Mouse (Mus musculus) ES-Bruce4 (cell line): Measurements from ENCODE around the gene Adam23. TPM values are rescaled to one million over a fixed set of nuclear protein-coding genes. Genes with fewer than 3 reads are reported as not detected.

ENCODE experiments used
- H3K27ac ChIP-seq: 2 replicates; pipeline ENCODE4 v1.5.1; 2012; ENCODE audit warnings: low read length, inconsistent platforms; ENCODE audit not compliant: insufficient read depth
- H3K27me3 ChIP-seq: 2 replicates; pipeline ENCODE4 v1.6.1; 2012; ENCODE audit warnings: mild to moderate bottlenecking, low read length, inconsistent platforms; ENCODE audit not compliant: control insufficient read depth, poor library complexity, insufficient read depth, severe bottlenecking
- H3K36me3 ChIP-seq: 2 replicates; pipeline ENCODE4 v1.6.1; 2012; ENCODE audit warnings: inconsistent platforms, mild to moderate bottlenecking, low read length, moderate library complexity; ENCODE audit not compliant: control insufficient read depth, poor library complexity, insufficient read depth, severe bottlenecking
- H3K4me1 ChIP-seq: one replicate; pipeline ENCODE4 v1.8.1; 2011; ENCODE audit warnings: low read length; ENCODE audit not compliant: control insufficient read depth, insufficient read depth
- H3K4me3 ChIP-seq: 2 replicates; pipeline ENCODE4 v1.5.1; 2011; ENCODE audit warnings: low read depth, mild to moderate bottlenecking, low read length
- H3K9ac ChIP-seq: 2 replicates; pipeline ENCODE4 v1.6.1; 2012; ENCODE audit warnings: low read depth, mild to moderate bottlenecking, inconsistent platforms; ENCODE audit not compliant: poor library complexity, severe bottlenecking
- H3K9me3 ChIP-seq: replicated peaks from 2 replicates; pipeline ENCODE4 v1.6.1; 2012; ENCODE audit warnings: mild to moderate bottlenecking, low read length, inconsistent platforms; ENCODE audit not compliant: control insufficient read depth, poor library complexity, insufficient read depth, severe bottlenecking
- CTCF ChIP-seq: IDR thresholded peaks from one replicate; pipeline ENCODE4 v1.8.1; 2011; ENCODE audit warnings: low read depth, low read length
- EP300 ChIP-seq: IDR thresholded peaks from 2 replicates; pipeline ENCODE4 v1.6.1; 2011; ENCODE audit warnings: low read depth, low read length; ENCODE audit not compliant: insufficient read depth
- POLR2A ChIP-seq: IDR thresholded peaks from one replicate; pipeline ENCODE4 v1.8.1; 2011; ENCODE audit warnings: low read length; ENCODE audit not compliant: insufficient read depth
- polyA plus RNA-seq: library from polyadenylated mRNA; stranded (reverse); fragments of >200 nt; gene quantifications from 2 replicates; pipeline ENCODE4 v1.2.4, GENCODE M21; 2011; ENCODE audit warnings: low read depth; ENCODE audit not compliant: missing spikeins, insufficient read depth, insufficient read length

Adam23 gene
- polyA plus RNA-seq, 1 experiment: 26.1 TPM

GRCm38 (mm10) chr1:63544122-63544521 is 98.4 kb downstream of the Adam23 start:
- TF ChIP-seq POLR2A (no peak), EP300 (no peak)
- 0 out of 2 replicates have a peak, but pooled peaks cover 8% of the 10 kb centered on the region for H3K36me3 ChIP-seq

GRCm38 (mm10) chr1:63553039-63553438 is 107.3 kb downstream of the Adam23 start:
- Histone ChIP-seq H3K27ac (no peak overlapping the region), H3K27me3 (no peaks in the 10 kb centered on the region), H3K4me1 (no peaks in the 10 kb centered on the region), H3K9ac (no peak overlapping the region), H3K36me3 (peaks cover 5% of the 10 kb centered on the region), H3K4me3 (no peak overlapping the region), H3K9me3 (no peaks in the 10 kb centered on the region)
- TF ChIP-seq CTCF (no peak), EP300 (no peak), POLR2A (no peak)

More at GRCm38 (mm10) chr1:63544122-63544521, 98.4 kb downstream of the Adam23 start:
- Histone ChIP-seq H3K9ac (no peak overlapping the region), H3K4me3 (no peak overlapping the region), H3K9me3 (no peaks in the 10 kb centered on the region), H3K4me1 (no peaks in the 10 kb centered on the region), H3K27me3 (no peaks in the 10 kb centered on the region), H3K27ac (no peak overlapping the region)

DNA sequence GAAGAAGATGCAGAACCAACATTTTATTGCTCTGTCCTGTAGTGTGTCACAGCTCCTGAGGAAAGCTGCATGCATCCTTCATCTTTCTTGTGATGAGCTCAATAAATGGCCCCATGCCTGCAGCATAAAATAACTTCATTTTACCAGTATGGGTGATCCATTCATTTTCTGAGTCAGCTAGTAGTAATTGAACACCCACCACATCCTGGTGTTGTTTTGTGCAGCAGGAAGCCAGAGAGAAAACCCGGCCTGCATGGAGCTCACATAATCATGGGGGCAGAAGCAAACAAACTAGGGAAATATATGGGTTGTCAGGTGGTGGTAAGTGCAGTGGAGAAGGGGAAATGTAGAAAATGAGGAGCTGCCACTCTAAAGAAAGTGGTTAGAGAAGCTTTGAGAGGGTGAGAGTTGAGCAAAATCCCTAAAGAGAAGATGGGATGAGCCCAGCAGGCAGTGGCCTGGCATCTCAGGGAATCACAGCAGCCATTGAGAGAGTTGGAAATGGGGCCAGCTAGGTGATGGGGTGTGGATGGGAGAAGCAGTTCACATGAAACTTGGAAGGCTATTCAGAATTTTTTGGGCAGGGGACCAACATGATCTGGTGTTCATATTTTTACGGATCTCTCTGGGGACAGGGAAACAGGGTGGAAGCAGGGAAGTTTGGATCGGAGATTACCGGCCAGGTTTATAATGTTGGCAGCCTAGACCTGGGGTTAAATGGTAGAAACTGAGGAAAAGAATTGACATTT is 116.3 kb downstream of the Adam23 start:
- Histone ChIP-seq H3K27ac (no peak overlapping the region), H3K4me3 (no peak overlapping the region), H3K9me3 (no peaks in the 10 kb centered on the region), H3K36me3 (no peaks in the 10 kb centered on the region), H3K27me3 (no peaks in the 10 kb centered on the region), H3K4me1 (no peaks in the 10 kb centered on the region), H3K9ac (no peak overlapping the region)
- TF ChIP-seq POLR2A: no peak
- TF ChIP-seq EP300: no peak
- TF ChIP-seq CTCF: no peak

DNA sequence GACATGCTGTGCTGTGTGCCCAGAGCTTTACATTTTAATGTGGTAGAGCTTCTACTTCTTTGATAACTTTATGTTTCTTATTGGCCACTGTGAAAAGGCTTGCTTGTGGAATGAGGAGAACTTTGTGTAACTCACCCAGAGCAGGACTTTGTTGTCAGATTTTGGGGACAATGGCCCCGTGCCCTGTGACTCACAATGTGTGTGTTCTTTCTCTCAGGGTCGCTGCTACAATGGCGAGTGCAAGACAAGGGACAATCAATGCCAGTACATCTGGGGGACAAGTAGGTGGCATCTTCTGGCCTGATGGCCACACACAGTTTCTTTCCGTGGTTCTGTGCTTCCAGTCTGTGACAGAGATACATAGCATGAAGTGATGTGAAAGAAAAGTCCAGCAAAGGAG is 118.2 kb downstream of the Adam23 start:
- Histone ChIP-seq H3K9ac (no peak overlapping the region), H3K4me1 (no peaks in the 10 kb centered on the region), H3K9me3 (no peaks in the 10 kb centered on the region), H3K36me3 (peaks cover 5% of the 10 kb centered on the region; the same call in 1 of the 2 replicates), H3K27me3 (no peaks in the 10 kb centered on the region), H3K4me3 (no peak overlapping the region), H3K27ac (no peak overlapping the region)
- TF ChIP-seq CTCF (no peak), EP300 (no peak), POLR2A (no peak)

DNA sequence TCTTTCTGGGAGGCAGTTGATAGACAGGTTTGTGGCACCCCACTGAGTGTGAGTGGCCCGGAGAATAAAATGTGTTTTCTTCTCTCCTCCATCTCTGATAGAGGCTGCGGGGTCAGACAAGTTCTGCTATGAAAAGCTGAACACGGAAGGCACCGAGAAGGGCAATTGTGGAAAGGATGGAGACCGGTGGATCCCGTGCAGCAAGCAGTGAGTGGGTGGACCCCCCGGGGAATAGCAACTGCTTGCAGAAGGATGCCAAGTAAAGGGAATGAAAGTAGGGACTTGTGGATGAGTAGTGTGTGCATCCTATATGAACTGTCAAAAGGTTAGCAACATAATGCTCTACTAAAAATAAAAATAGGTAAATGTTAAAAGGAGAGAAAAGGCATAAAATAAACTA is 120.8 kb downstream of the Adam23 start:
- peaks cover 9% of the 10 kb centered on the region; the same call in 1 of the 2 replicates for H3K36me3 ChIP-seq
- no peak overlapping the region for H3K9ac ChIP-seq
- TF ChIP-seq CTCF (no peak), POLR2A (no peak), EP300 (no peak)
- no peak overlapping the region for H3K4me3 ChIP-seq
- H3K4me1 ChIP-seq: no peaks in the 10 kb centered on the region
- H3K27ac ChIP-seq: no peak overlapping the region
- H3K9me3 ChIP-seq: no peaks in the 10 kb centered on the region
- H3K27me3 ChIP-seq: no peaks in the 10 kb centered on the region

- H3K36me3 ChIP-seq: peaks cover 9% of the 10 kb centered on the region; the same call in 1 of the 2 replicates
- no peak overlapping the region for H3K4me3 ChIP-seq
- no peak overlapping the region for H3K9ac ChIP-seq
- no peak for TF ChIP-seq CTCF
- no peak for TF ChIP-seq POLR2A
- TF ChIP-seq EP300: no peak
- no peaks in the 10 kb centered on the region for H3K4me1 ChIP-seq
- H3K9me3 ChIP-seq: no peaks in the 10 kb centered on the region
- H3K27me3 ChIP-seq: no peaks in the 10 kb centered on the region
- H3K27ac ChIP-seq: no peak overlapping the region
Measured at GRCm38 (mm10) chr1:63567031-63567430, 121.3 kb downstream of the Adam23 start.
